Mouse (Mus musculus): ENCODE data around the gene Gtdc1.

DNA sequence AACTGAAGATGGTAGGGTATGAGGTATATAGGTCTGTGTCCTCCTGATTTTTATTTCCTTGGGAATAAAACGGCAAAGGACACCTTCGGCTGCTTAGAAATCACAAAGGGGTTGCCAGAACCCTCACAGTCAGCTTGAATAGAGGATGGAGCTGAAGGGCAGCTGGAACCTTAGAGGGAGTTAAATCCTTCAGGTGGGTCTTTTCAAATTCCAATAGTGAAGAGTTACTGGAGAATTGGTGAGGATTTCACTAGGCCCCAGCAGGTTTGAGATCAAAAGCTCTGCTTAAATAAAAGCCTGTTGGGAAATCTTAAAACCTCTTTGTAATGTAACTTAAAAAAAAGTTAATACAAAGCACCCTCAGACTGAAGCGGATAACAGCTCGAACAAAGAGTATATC is 389.3 kb downstream of the Gtdc1 start:
- TF ChIP-seq CTCF (IDR thresholded peaks at IDR 0.05; ENCODE audit: extremely low read depth, insufficient read depth, insufficient read length, insufficient replicate concordance): no peak
- no peak for TF ChIP-seq POLR2A (IDR thresholded peaks at IDR 0.05; ENCODE audit: low read depth, low read length)

All from spleen, adult 2 months (tissue).